Mouse (Mus musculus) forebrain, embryonic 15.5 days (tissue): Measurements from ENCODE around the gene Cckar. TPM values are rescaled to one million over a fixed set of nuclear protein-coding genes. Genes with fewer than 3 reads are reported as not detected.

Experiments
- ATAC-seq: fragments of 200-750 bp; cut with Nextera tagmentation; replicated peaks from 2 replicates; pipeline ENCODE4 v1.8.0; 2017; ENCODE audit warnings: mild to moderate bottlenecking, moderate TSS enrichment, moderate library complexity
- H3K27ac ChIP-seq: fragments of 300-500 bp; sonication (generic); replicated peaks from 2 replicates; pipeline ENCODE4 v1.5.1; 2015; ENCODE audit warnings: mild to moderate bottlenecking, inconsistent platforms
- H3K27me3 ChIP-seq: fragments of 300-500 bp; sonication (generic); 2 replicates; pipeline ENCODE4 v1.6.1; 2015; ENCODE audit warnings: inconsistent platforms
- H3K36me3 ChIP-seq: fragments of 300-500 bp; sonication (generic); 2 replicates; pipeline ENCODE4 v1.6.1; 2015; ENCODE audit warnings: mild to moderate bottlenecking, inconsistent platforms
- H3K4me1 ChIP-seq: fragments of 300-500 bp; sonication (generic); 2 replicates; pipeline ENCODE4 v1.6.1; 2015; ENCODE audit warnings: inconsistent platforms
- H3K4me2 ChIP-seq: fragments of 300-500 bp; sonication (generic); replicated peaks from 2 replicates; pipeline ENCODE4 v1.6.1; 2015; ENCODE audit warnings: mild to moderate bottlenecking, inconsistent platforms
- H3K4me3 ChIP-seq: fragments of 300-500 bp; sonication (generic); 2 replicates; pipeline ENCODE4 v1.5.1; 2015; ENCODE audit warnings: mild to moderate bottlenecking, inconsistent platforms
- H3K9ac ChIP-seq: fragments of 300-500 bp; sonication (generic); replicated peaks from 2 replicates; pipeline ENCODE4 v1.6.1; 2015; ENCODE audit warnings: mild to moderate bottlenecking, inconsistent platforms
- H3K9me3 ChIP-seq: fragments of 300-500 bp; sonication (generic); 2 replicates; pipeline ENCODE4 v1.6.1; 2016; ENCODE audit warnings: inconsistent platforms
- WGBS: fragments of 180-500 bp; shearing (Covaris S2); methylation state at CpG from one replicate; pipeline ENCODE4 v1.1.7; 2015; ENCODE audit warnings: mixed read lengths; 5-methylcytosine and 5-hydroxymethylcytosine counted together
- polyA plus RNA-seq: library from polyadenylated mRNA; unstranded; fragments of >200 nt; fragmentation: Nextera tagmentation; extraction: Ambion mirVana; gene quantifications from 2 replicates; pipeline ENCODE4 v1.2.1, GENCODE M21; 2015

Cckar gene
- 0.69 and 1.00 TPM in 2 replicates for polyA plus RNA-seq

DNA sequence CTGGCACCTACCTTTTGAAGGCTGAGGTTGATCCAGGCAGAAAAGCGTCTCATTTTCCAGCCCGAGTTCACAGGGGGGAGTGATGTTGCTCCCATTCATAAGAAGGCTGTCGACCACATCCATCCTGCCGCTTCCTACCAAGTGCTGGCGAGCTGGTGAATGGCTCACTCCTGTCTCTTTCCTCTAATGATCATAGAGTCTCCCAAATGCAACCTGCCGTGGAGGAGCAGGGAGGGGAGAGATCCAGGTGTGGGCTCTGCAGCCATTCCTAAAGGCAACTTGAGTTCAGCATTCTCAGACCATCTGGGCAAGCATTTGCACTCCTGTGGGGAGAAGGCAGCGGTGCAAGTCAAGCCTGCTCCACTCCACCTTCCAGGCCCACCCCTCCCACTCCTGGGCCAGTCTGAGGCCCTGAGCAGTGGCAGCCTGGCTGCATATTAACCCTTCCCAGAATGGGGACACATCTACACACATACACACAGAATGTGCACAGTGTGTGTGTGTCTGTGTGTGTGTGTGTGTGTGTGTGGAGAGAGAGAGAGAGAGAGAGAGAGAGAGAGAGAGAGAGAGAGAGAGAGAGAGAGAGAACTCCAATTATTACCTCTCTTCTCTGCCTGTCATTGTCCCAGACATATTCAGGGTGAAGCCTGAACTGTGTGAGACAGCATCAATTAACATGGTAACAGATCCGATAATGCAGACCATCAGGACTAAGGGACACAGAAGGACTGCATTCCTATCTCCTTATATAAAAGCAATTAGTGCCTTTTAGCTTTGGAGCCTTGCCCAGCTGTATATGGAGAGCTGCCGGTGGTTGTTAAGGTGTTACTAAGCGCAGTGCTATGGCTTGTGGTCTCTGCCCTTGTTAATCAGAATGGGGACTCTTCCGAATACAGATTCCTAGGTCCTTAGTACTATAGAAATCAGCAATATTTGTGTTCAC, at the start of gene Cckar:
TSS of gene Cckar (minus strand) at position 471 of the 943 bp plus-strand sequence.
- peak; percentile 81 for ATAC-seq
- Histone ChIP-seq H3K9ac (no peak within 1 kb of the TSS), H3K36me3 (no peaks in the 10 kb centered on the region), H3K4me2 (no peak within 1 kb of the TSS), H3K27me3 (no peaks in the 10 kb centered on the region), H3K4me3 (no peak within 1 kb of the TSS), H3K4me1 (peaks cover 13% of the 10 kb centered on the region), H3K9me3 (no peaks in the 10 kb centered on the region), H3K27ac (no peak within 1 kb of the TSS)
- 10% methylated on average over 11 of the region's 11 CpGs for WGBS

DNA sequence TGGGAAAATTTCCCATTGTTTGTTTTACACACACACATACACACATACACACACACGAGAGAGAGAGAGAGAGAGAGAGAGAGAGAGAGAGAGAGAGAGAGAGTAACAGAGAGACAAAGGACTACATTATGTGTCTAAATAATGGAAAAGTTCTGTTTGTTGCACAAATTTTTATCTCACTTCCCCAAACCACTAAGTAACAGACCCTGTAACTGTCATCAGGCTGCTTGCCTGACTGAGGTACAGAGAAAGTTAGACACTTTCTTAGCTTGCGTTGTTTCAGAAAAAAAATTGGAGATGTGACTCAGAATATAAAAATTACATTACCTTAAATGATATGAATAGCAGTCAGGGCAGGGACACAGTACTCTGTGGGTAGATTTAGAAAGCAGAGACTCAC, 36.6 kb upstream of the Cckar start:
- no peak overlapping the region for H3K27ac ChIP-seq
- no peaks in the 10 kb centered on the region for H3K27me3 ChIP-seq
- ATAC-seq: no peak
- no peak overlapping the region for H3K4me3 ChIP-seq
- H3K9ac ChIP-seq: no peak overlapping the region
- H3K36me3 ChIP-seq: no peaks in the 10 kb centered on the region
- WGBS: 77% methylated on average over 2 of the region's 2 CpGs
- H3K4me1 ChIP-seq: no peaks in the 10 kb centered on the region
- H3K4me2 ChIP-seq: no peak overlapping the region
- no peaks in the 10 kb centered on the region for H3K9me3 ChIP-seq

DNA sequence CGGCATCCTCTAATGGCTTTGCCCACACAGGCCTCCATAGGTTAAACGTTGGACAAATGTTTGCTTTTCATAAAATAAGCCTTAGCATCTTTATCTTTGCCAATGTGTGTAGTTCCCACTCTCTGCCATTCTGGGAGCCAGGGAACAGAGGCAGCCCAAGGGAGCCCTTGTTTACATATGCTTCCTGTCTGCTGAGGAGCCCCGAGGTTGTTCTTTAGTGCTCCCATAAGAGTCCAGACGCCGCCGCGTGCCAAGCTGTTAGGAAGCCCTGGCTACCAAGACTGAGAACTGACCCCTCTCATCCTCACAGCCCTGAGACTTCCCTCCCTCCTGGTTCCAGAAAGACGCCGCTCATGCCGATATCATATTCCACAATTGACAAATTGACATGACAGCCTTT, 25.4 kb upstream of the Cckar start:
- no peak overlapping the region for H3K4me2 ChIP-seq
- no peak overlapping the region for H3K4me3 ChIP-seq
- no peaks in the 10 kb centered on the region for H3K9me3 ChIP-seq
- H3K36me3 ChIP-seq: no peaks in the 10 kb centered on the region
- H3K27me3 ChIP-seq: no peaks in the 10 kb centered on the region
- H3K4me1 ChIP-seq: no peaks in the 10 kb centered on the region
- no peak overlapping the region for H3K9ac ChIP-seq
- 84% methylated on average over 10 of the region's 10 CpGs for WGBS
- no peak overlapping the region for H3K27ac ChIP-seq
- no peak for ATAC-seq

DNA sequence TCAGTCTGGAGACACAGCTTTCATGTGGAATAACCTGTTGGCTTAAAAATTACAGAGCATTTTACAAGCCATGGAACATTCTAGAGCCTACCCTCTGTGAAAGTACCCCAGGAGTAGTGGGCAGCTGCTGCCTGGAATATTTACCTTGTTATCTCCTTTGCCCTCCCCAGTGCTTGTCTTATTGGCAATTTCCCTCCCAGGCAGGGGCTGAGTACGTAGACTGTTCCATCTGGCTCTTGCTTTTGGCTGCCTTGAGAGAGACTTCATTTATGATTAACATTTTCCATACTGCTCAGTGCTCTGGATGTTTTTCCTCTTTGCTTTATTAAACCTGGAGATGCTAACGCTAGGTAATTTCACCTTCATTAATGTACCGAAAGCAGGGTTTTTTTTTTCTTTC, 20.1 kb upstream of the Cckar start:
- H3K27me3 ChIP-seq: no peaks in the 10 kb centered on the region
- no peaks in the 10 kb centered on the region for H3K36me3 ChIP-seq
- ATAC-seq: no peak
- no peak overlapping the region for H3K4me3 ChIP-seq
- no peak overlapping the region for H3K9ac ChIP-seq
- H3K9me3 ChIP-seq: no peaks in the 10 kb centered on the region
- no peak overlapping the region for H3K27ac ChIP-seq
- H3K4me2 ChIP-seq: no peak overlapping the region
- no peaks in the 10 kb centered on the region for H3K4me1 ChIP-seq
- WGBS: 75% methylated on average over 3 of the region's 3 CpGs

DNA sequence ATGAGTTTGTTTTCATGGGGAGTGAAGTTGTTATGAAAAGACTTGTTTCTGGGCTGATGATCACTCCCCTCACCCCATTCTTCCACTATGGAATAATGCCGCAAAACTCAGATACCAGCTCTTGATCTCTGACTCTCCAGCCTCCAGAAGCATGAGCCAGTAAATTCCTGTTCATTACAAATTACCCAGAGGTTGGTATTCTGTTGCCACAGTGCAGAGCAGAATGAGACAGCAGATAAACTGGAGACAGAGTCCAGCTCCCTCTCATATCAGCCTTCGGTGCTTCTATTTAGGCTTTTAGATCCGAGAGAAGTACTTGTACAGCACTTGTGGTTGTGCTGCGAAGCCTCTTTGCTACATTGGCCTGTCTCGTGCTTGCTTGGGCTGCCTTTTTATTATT, 18.5 kb upstream of the Cckar start:
- H3K9ac ChIP-seq: no peak overlapping the region
- no peak overlapping the region for H3K4me3 ChIP-seq
- no peak for ATAC-seq
- no peaks in the 10 kb centered on the region for H3K9me3 ChIP-seq
- H3K36me3 ChIP-seq: no peaks in the 10 kb centered on the region
- 54% methylated on average over 5 of the region's 5 CpGs for WGBS
- no peaks in the 10 kb centered on the region for H3K4me1 ChIP-seq
- no peak overlapping the region for H3K27ac ChIP-seq
- no peak overlapping the region for H3K4me2 ChIP-seq
- H3K27me3 ChIP-seq: no peaks in the 10 kb centered on the region

DNA sequence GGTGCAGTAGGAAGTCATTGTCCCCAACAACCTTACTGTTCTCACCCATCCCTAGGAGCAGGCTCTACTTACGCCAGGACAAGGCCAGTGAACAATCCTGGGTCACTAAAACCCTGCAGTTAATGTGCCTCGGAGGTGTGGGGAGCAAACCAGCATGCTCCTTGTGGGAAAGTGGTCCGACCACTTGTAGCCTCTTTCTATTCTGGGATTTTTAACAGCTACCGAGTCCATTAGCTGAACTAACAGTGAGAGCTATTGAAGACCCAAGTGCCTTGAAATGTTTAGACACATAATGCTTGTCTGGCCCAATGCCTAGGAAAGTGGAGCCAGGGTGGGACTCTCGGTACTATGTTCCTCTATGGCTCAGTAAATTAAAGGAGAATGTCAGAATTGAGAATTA, 9.0 kb upstream of the Cckar start:
- H3K4me1 ChIP-seq: no peaks in the 10 kb centered on the region
- H3K27ac ChIP-seq: no peak overlapping the region
- 56% methylated on average over 5 of the region's 5 CpGs for WGBS
- no peak overlapping the region for H3K4me2 ChIP-seq
- no peak overlapping the region for H3K9ac ChIP-seq
- no peaks in the 10 kb centered on the region for H3K36me3 ChIP-seq
- no peaks in the 10 kb centered on the region for H3K27me3 ChIP-seq
- H3K9me3 ChIP-seq: no peaks in the 10 kb centered on the region
- ATAC-seq: no peak
- no peak overlapping the region for H3K4me3 ChIP-seq

DNA sequence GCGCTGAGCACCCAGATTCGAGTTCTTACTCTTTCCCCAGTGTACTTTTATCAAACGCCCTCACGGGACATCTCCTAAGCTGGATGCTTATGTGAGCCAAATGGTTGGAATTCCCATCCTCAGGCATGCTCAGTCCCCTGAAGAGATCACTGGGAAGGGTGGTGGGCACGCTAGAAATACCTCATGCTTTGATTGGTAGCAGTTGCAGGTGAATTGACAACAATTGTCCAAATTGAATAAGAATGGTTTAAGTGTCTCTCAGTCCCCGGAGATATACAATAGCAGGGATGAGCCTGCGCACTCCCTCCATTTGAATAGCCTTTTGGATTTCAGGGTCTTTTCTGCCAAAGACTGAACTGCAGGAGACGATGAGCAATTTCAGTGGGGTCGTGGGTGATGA, 3.8 kb upstream of the Cckar start:
- Histone ChIP-seq H3K4me2 (no peak overlapping the region), H3K36me3 (no peaks in the 10 kb centered on the region), H3K27me3 (no peaks in the 10 kb centered on the region), H3K9ac (no peak overlapping the region), H3K27ac (no peak overlapping the region), H3K4me1 (peaks cover 13% of the 10 kb centered on the region), H3K4me3 (no peak overlapping the region), H3K9me3 (no peaks in the 10 kb centered on the region)
- no peak for ATAC-seq
- 62% methylated on average over 9 of the region's 9 CpGs for WGBS

DNA sequence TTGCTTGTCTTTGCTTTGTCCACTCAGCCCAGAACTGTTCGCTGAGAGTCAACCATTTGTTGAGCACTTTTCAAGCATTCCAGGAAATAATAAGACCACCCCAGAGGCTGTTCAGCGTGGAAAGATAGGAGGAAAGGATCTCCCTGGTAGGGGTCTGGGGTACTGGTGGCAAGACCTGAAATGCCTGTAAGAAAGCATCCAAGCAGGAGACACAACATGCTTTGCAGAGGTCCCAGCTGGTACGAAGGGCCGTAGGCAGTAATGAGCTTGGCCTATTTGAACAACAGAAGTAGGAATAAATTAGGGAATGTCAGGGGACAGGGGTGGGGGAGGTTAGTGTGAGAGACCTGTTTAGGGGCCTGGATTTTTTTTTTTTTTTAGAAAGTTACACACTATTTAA, 686 bp upstream of the Cckar start:
- no peak overlapping the region for H3K4me3 ChIP-seq
- H3K4me1 ChIP-seq: peaks cover 13% of the 10 kb centered on the region
- WGBS: 11% methylated on average over 4 of the region's 4 CpGs
- H3K36me3 ChIP-seq: no peaks in the 10 kb centered on the region
- ATAC-seq: no peak; the same call in 1 of the 2 replicates
- no peaks in the 10 kb centered on the region for H3K9me3 ChIP-seq
- no peaks in the 10 kb centered on the region for H3K27me3 ChIP-seq
- no peak overlapping the region for H3K4me2 ChIP-seq
- H3K9ac ChIP-seq: no peak overlapping the region
- H3K27ac ChIP-seq: no peak overlapping the region

DNA sequence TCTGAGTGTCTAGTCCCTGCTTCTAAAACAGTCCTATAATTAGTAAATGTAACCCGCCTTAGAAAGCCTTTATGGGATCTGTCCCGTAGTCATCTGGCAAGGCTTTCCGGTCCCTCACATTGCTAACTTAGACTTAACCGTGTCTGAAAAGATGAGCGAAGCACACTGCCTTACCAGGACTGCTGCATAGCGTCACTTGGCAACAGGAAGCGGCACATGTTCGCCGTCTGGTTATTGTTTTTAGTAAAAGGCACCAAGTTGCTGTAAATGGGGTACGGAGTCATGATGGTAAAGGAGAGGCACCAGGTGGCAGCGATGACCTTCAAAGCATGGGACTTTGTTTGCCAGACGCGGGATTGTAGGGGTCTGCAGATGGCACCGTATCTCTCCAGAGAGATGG, 4.8 kb downstream of the Cckar start:
- Histone ChIP-seq H3K4me3 (no peak overlapping the region), H3K4me2 (no peak overlapping the region), H3K36me3 (no peaks in the 10 kb centered on the region), H3K27me3 (no peaks in the 10 kb centered on the region), H3K27ac (no peak overlapping the region), H3K9ac (no peak overlapping the region), H3K4me1 (peaks cover 7% of the 10 kb centered on the region), H3K9me3 (no peaks in the 10 kb centered on the region)
- WGBS: 85% methylated on average over 14 of the region's 14 CpGs
- no peak for ATAC-seq

DNA sequence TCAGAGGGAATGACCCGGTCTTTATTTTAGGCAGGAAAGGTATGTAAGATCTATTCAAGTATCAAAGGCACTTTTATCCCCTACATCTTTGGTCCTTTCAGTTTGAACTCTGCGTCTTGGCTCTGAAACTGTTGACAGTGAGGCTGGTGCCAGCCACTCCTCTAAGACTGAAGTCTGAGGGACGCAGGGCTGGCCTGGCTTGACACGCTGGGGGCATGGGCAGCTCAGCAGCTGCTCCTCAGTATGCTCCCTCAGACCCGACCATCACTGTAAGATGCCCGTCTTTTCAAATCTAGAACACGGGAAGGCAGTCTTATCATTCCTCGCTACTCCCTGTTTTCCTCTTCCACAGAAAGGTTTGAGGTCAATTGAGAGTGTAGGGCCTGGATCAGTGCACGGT, 9.7 kb downstream of the Cckar start:
- Histone ChIP-seq H3K36me3 (no peaks in the 10 kb centered on the region), H3K9ac (no peak overlapping the region), H3K27ac (no peak overlapping the region), H3K4me2 (no peak overlapping the region), H3K27me3 (no peaks in the 10 kb centered on the region), H3K4me1 (no peaks in the 10 kb centered on the region), H3K9me3 (no peaks in the 10 kb centered on the region), H3K4me3 (no peak overlapping the region)
- 79% methylated on average over 9 of the region's 9 CpGs for WGBS
- ATAC-seq: no peak

DNA sequence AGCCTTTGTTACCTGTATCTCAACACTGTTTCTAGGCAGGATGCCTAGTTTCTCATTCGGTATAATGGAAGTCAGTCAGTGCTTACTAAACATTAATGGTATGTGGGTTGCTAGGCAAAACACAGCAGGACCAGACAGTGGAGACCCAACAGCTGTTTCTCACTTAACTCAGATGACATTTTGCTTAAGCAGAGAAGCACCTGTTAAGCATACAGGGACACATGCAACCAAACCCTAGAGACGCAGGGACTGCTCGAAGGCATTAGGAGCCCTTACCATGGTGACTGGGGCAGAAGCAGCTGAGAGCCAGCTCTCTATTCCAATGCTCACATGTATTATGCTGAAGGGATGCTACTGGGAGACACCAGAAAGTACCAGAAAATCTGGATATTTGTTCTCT, 10.8 kb downstream of the Cckar start:
- no peak overlapping the region for H3K9ac ChIP-seq
- WGBS: 78% methylated on average over 3 of the region's 3 CpGs
- H3K9me3 ChIP-seq: no peaks in the 10 kb centered on the region
- no peak overlapping the region for H3K4me3 ChIP-seq
- no peak overlapping the region for H3K27ac ChIP-seq
- ATAC-seq: no peak
- H3K4me2 ChIP-seq: no peak overlapping the region
- H3K36me3 ChIP-seq: no peaks in the 10 kb centered on the region
- 0 out of 2 replicates have a peak, but pooled peaks cover under 1% of the 10 kb centered on the region for H3K4me1 ChIP-seq
- H3K27me3 ChIP-seq: no peaks in the 10 kb centered on the region

DNA sequence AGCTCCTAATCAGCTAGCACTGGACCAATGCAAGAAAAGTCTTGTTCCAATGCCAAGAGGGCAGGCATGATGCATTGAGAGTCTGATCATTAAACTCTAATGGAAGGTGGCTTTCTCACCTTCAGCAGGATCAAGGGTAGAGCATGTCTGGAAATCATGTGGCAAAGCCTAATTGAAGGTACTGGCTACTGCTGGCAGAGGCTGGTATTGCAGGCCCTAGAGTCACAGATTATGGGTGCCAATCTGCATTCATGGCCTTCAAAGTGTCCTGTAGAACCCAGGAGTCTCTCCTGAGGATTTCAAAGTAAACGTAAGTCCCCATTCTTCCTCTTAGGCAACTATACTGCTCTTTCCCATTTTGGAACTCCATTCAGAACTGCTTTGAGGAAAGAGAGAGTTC, 14.8 kb downstream of the Cckar start:
- no peaks in the 10 kb centered on the region for H3K36me3 ChIP-seq
- H3K4me3 ChIP-seq: no peak overlapping the region
- H3K9me3 ChIP-seq: no peaks in the 10 kb centered on the region
- H3K9ac ChIP-seq: no peak overlapping the region
- H3K27ac ChIP-seq: no peak overlapping the region
- 94% methylated on average over 1 of the region's 1 CpGs for WGBS
- H3K4me2 ChIP-seq: no peak overlapping the region
- ATAC-seq: no peak
- H3K4me1 ChIP-seq: 0 out of 2 replicates have a peak, but pooled peaks cover 2% of the 10 kb centered on the region
- no peaks in the 10 kb centered on the region for H3K27me3 ChIP-seq

DNA sequence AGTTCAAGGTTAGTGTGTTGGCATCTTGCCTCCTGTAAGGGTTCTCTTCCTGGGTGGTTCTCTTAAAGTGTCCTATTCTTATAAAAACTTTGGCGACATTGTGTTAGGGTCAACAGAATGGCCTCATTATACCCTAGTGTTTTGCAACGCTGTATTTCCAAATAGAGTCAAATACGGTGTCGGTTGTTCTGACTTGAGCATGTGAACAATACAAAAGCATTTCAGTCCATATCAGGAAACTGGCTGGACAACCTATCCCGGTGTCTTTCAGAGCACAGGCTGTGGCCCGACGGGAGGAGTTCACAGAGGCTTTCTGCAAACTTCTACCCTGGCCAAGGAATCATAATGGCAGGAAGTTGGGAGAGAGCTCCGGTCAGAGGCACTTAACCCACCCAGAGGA, 15.4 kb downstream of the Cckar start:
- ATAC-seq: no peak
- Histone ChIP-seq H3K9me3 (no peaks in the 10 kb centered on the region), H3K4me3 (no peak overlapping the region), H3K4me1 (0 out of 2 replicates have a peak, but pooled peaks cover 2% of the 10 kb centered on the region), H3K4me2 (no peak overlapping the region), H3K9ac (no peak overlapping the region), H3K27ac (no peak overlapping the region), H3K27me3 (no peaks in the 10 kb centered on the region), H3K36me3 (no peaks in the 10 kb centered on the region)
- WGBS: 92% methylated on average over 8 of the region's 8 CpGs
